Mouse (Mus musculus) liver, embryonic 14.5 days (tissue): ENCODE results near the gene Gm21887.
"Not testable (repeated sequence)": the region's sequence is repeated elsewhere in the genome, so short reads cannot be mapped to it uniquely, and the experiment has no call there.

ENCODE experiments used
- CTCF ChIP-seq: IDR thresholded peaks from 2 replicates; pipeline ENCODE4 v1.5.1; 2016; ENCODE audit warnings: antibody characterized with exemption, low read depth, control low read depth
- EP300 ChIP-seq: IDR thresholded peaks from 2 replicates; pipeline ENCODE4 v1.6.1; 2016; ENCODE audit warnings: antibody characterized with exemption, low read depth

GRCm38 (mm10) chrX:170004236-170004635 is 5.2 kb upstream of the Gm21887 start:
- not testable (repeated sequence) for TF ChIP-seq EP300, CTCF
